Mouse (Mus musculus): ENCODE data around the gene Fth1. TPM values are rescaled to one million over a fixed set of nuclear protein-coding genes. Genes with fewer than 3 reads are reported as not detected.
A peak's percentile ranks its signal among the peaks of the same experiment; 100 is the strongest.

The Fth1 gene
- polyA plus RNA-seq, 2 experiments from 2014 or later: 2,170 to 2,387 TPM

DNA sequence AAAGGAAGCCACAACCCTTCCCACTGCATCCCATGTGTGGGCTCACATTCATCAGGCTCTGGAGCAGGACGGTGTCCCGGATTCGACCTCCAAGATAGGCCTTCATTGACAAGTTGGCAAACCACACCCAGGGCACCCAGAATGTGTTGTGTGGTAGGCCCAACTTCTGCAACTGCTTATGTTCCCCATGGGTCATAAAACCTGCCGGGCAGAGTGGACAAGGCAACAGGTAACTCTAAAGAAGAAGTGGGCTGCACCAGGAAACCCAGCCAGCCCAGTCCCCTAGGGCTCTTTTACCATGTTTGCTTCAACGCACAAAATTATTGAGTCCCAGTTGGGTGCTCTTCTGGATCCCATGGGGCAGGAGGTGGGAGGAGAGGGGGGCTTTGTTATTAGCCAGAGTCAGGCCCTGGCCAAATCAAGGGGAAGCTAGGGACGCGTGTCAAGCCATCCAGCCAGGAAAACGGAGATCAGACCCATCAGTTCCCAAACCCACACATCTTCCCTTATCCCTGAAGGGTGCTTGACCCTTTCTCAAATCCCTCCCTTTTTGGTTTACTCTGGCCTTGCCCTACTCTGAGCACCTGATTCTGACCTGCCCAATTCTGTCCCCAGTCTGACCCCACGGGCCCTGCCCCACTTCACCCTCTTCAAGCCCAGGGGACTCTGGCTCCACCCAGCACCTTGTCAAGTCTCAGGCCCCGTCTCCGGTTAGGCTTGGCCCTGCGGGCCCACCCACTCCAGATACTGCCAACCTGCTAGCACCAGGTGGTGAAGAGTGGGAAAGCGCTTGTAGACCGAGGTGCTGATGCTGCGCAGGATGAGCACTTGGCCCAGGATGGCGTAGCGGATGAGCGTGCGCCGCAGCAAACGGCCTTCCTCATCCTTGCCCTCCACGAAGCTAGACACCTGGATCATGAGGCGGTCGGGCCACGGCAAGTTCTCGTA is 11.9 kb downstream of the Fth1 start:
- ATAC-seq: no peak

DNA sequence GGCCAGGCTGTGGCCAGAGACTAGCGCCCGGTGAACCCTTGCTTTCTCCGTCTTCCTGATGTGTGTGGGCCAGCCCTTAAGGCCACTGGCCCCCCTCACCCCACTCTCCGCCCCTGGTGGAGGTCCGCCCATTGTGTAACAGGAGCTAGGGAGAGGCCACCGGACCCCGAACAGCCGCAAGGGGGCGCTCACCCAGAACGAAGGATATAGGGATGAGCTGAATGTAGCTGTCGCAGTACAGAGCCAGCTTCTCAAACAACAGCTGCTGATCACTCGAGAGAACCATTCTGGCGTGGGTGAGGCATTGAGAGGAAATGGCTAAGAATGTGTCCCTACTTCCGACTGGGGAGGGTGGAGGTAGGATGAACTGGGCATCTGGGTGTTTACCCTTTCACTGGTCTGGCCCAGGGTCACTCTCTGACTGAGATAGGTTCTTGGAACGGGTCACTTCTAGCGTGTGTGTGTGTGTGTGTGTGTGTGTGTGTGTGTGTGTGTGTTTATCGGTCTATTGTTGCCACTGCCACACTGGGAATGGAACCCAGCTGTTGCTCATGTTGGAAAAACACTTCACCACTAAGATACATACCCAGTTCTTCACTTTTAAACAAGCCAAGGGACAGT is 12.7 kb downstream of the Fth1 start:
- ATAC-seq: peak; percentile 72

GRCm38 (mm10) chr19:9997204-9998062 is 17.0 kb downstream of the Fth1 start:
- ATAC-seq: no peak

DNA sequence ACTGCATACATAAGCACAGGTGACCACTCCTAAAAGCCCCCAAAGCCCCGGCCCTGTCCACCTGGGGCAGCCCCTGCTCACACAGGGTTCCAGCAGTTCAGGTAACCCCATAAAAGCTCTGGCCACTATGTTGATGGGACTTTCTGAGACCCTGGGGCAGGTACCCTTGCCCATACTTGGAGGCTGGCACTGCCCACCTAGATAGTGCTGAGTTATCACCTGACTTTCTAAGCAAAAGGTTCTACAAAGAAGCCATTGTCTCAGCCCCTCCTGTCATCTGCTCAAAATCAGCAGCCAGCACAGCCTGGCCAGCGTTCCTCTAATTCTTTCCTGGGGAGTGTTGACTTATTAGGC is 17.6 kb downstream of the Fth1 start:
- ATAC-seq: no peak

GRCm38 (mm10) chr19:9998736-9999486 is 18.5 kb downstream of the Fth1 start:
- ATAC-seq: no peak

DNA sequence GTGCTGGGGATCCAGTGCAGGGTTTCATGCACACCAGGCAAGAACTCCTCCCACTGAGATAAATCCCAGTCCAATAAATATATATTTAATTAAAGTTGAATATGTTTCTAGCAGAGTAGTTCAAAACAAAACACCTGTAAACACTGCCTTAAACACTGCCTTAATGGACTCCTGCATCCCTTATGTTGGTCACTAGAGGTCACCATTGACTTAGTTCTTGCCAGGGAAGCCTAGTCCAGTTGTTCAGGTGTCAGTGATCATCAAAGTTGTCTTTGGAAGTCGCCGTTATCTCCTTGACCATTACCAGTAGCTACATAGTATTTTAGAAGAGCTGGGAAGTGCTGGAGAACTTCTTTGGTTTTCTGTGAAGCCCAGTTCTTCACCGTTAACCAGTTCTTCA is 19.9 kb downstream of the Fth1 start:
- no peak for ATAC-seq

- no peak for ATAC-seq
Measured at GRCm38 (mm10) chr19:10001206-10001969, 21.0 kb downstream of the Fth1 start, which contains the start of the genes Best1 and Rab3il1. Best1 (minus strand) TSS chr19:10001633. Rab3il1 (plus strand) TSS chr19:10001669.

DNA sequence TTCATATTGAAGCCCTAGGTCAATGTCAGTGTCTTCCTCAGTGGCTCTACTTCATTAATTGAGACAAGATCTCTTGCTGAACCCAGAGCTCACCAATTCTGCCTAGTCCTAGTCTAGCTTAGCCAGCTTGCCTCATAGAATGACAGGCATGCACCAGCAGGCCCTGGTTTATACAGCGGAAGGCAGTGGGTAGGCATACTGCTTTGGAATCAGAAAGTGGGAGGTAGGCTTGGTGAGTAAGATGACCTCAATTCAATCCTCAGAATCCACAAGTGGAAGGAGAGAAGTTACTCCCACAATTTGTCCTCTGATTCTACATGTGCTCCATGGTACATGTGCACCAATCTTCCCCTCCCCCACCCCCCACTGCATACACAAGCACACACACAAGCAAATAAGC is 23.3 kb downstream of the Fth1 start:
- no peak for ATAC-seq

DNA sequence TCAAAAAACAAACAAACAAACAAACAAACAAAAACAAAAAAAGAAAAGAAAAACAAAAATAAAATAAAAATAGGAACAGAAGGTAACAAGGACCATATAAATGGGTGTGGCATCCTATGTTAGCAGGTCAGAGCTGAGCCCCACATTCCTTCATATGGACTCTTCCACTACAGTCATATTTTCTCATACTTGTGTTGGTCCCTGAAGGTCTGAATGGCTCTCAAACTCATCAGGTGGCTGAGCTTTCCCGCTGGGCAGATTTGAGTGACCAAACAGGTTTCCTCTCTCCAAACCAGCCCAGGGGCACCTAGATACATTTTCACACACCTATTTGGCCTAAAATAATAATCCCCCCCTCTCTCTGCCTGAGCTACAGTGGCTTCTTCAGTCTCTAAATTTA is 31.0 kb downstream of the Fth1 start:
- ATAC-seq: no peak

- no peak for ATAC-seq
Measured at GRCm38 (mm10) chr19:10012827-10013278, 32.5 kb downstream of the Fth1 start.

GRCm38 (mm10) chr19:10013348-10013747 is 33.0 kb downstream of the Fth1 start:
- no peak for ATAC-seq

- no peak for ATAC-seq
Measured at GRCm38 (mm10) chr19:10013913-10014312, 33.5 kb downstream of the Fth1 start.

DNA sequence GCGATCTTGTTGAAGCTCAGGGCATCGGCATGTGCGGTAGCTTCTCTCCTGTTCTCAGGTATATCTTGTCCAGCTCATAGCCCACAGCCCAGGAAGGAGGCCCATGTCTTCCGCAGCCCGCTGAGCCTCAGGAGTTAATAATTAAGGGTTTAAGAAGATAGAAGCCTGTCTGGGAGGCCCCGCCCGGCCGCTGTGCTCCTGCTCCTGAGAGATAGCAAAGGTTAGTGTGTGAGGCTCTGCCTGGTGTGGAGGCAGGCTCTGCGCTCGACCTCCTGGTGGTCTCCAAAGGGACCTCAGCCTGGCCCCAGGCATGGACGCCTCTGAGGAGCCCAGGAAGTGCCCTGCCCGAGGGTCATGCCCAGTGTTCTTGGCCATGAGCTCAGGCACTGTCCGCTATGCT is 34.4 kb downstream of the Fth1 start:
- no peak for ATAC-seq

DNA sequence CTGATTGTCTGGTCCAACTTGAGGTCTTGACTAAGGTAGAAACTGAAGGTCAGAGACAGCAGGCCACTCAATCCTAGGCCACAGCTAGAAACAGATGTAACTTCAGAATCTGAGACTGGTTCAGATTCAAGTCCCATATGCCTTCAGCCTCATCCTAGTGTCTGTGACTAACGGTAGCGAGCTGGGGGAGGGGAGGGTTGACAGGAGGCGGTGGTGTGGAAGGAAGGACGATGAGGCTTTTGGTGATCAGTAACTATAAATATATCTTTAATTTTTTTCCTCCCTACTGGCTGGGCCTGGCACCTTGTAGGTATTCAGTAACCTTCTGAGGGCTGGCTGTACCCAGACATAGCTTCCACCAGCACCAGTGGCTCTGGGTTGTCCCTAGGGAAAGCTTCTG is 35.0 kb downstream of the Fth1 start:
- no peak for ATAC-seq

DNA sequence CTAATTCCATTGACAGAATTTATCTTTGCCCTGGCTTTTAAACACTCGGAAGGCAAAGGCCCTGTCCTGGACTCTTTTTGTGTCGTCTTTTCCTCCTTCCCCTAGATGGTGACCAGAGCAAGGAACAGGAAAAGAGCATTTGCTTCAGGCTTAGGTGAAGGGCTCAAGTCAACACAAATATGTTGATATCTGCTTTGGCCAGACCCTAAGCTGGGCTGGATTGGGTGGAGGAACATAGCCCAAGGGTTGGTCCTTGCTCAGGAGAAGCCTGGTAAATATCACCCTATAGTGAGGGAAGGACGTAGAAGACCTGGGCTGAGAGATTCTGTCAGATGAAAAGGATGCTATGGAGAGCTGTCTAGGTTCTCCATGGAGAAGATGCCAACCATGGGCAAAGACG is 35.8 kb downstream of the Fth1 start:
- ATAC-seq: no peak

- ATAC-seq: peak; percentile 43
Measured at GRCm38 (mm10) chr19:10017637-10018526, 37.5 kb downstream of the Fth1 start.

DNA sequence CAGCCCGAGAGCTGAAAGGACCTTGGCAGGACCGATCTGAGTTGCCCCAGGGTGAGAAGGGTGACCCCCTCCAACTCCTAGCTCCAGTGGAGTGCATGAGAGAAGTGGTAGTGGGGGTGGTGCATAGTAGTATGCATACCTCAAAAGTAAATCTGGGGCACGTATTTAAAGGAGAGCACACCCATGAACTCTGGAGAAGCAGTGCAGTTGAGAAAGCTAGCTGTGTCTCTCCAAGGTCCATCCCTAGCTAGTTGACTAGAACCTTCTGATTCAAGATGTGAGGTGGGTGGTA is 38.1 kb downstream of the Fth1 start:
- no peak for ATAC-seq

- no peak for ATAC-seq
Measured at GRCm38 (mm10) chr19:10019214-10019760, 38.9 kb downstream of the Fth1 start.

- ATAC-seq: no peak
Measured at GRCm38 (mm10) chr19:10021981-10022380, 41.6 kb downstream of the Fth1 start.

Measured in CD4-positive, CD25-positive, alpha-beta regulatory T cell, adult 4 months (primary cell).